Mouse (Mus musculus): ENCODE results near the gene Mbd5. TPM values are rescaled to one million over a fixed set of nuclear protein-coding genes. Genes with fewer than 3 reads are reported as not detected.

Gene Mbd5
- total RNA-seq, 2 experiments from 2014 or later: 117 to 143 TPM

- peak; percentile 79 to 84 for DNase-seq (ENCODE audit: low spot score in 2 of 2)
- intact Hi-C loops (cut with DNase I): loop anchor here (2.0 kb wide), 1 partner anchor 404 kb away; no protein-coding TSS in a partner anchor
These were observed 363.5 kb downstream of the Mbd5 start for GRCm38 (mm10) chr2:49312629-49313447.

- intact Hi-C loops (cut with DNase I): no loop called here
These were observed 384.3 kb downstream of the Mbd5 start for GRCm38 (mm10) chr2:49333594-49333993.

GRCm38 (mm10) chr2:49335267-49335666, 386.0 kb downstream of the Mbd5 start:
- no peak for DNase-seq (ENCODE audit: low spot score in 2 of 2)

More at GRCm38 (mm10) chr2:49333594-49333993, 384.3 kb downstream of the Mbd5 start:
- no peak for DNase-seq (ENCODE audit: low spot score in 2 of 2)

GRCm38 (mm10) chr2:49344287-49344686, 395.0 kb downstream of the Mbd5 start:
- intact Hi-C loops (cut with DNase I): no loop called here
- no peak for DNase-seq (ENCODE audit: low spot score in 2 of 2)

More at GRCm38 (mm10) chr2:49335267-49335666, 386.0 kb downstream of the Mbd5 start:
- intact Hi-C loops (cut with DNase I): no loop called here

GRCm38 (mm10) chr2:49345786-49346185, 396.5 kb downstream of the Mbd5 start:
- intact Hi-C loops (cut with DNase I): no loop called here
- DNase-seq (ENCODE audit: low spot score in 2 of 2): no peak

GRCm38 (mm10) chr2:49349813-49350212, 400.5 kb downstream of the Mbd5 start:
- intact Hi-C loops (cut with DNase I): no loop called here
- DNase-seq (ENCODE audit: low spot score in 2 of 2): no peak

- DNase-seq (ENCODE audit: low spot score in 2 of 2): no peak
- intact Hi-C loops (cut with DNase I): no loop called here
These were observed 401.5 kb downstream of the Mbd5 start for GRCm38 (mm10) chr2:49350852-49351251.

GRCm38 (mm10) chr2:49354066-49354465, 404.8 kb downstream of the Mbd5 start:
- DNase-seq (ENCODE audit: low spot score in 2 of 2): no peak
- intact Hi-C loops (cut with DNase I): no loop called here

- intact Hi-C loops (cut with DNase I): no loop called here
These were observed 406.6 kb downstream of the Mbd5 start for GRCm38 (mm10) chr2:49355867-49356266.

GRCm38 (mm10) chr2:49358128-49358814, 409.0 kb downstream of the Mbd5 start:
- peak; percentile 18 to 22 for DNase-seq (ENCODE audit: low spot score in 2 of 2)
- intact Hi-C loops (cut with DNase I): loop anchor here (2.0 kb wide), 1 partner anchor 377 kb away; no protein-coding TSS in a partner anchor

More at GRCm38 (mm10) chr2:49355867-49356266, 406.6 kb downstream of the Mbd5 start:
- no peak for DNase-seq (ENCODE audit: low spot score in 2 of 2)

GRCm38 (mm10) chr2:49358839-49359520, 409.7 kb downstream of the Mbd5 start:
- DNase-seq (ENCODE audit: low spot score in 2 of 2): peak; percentile 11 to 12
- intact Hi-C loops (cut with DNase I): loop anchor here (2.0 kb wide), 1 partner anchor 376 kb away; no protein-coding TSS in a partner anchor

- intact Hi-C loops (cut with DNase I): loop anchor here (2.0 to 10.0 kb wide), 2 partner anchors 375 to 675 kb away; no protein-coding TSS in a partner anchor
- no peak for DNase-seq (ENCODE audit: low spot score in 2 of 2)
These were observed 410.4 kb downstream of the Mbd5 start for GRCm38 (mm10) chr2:49359706-49360105.

- DNase-seq (ENCODE audit: low spot score in 2 of 2): no peak
- intact Hi-C loops (cut with DNase I): loop anchor here (10.0 kb wide), 1 partner anchor 670 kb away; no protein-coding TSS in a partner anchor
These were observed 415.2 kb downstream of the Mbd5 start for GRCm38 (mm10) chr2:49364546-49364945.

GRCm38 (mm10) chr2:49366878-49367545, 417.7 kb downstream of the Mbd5 start:
- no peak for DNase-seq (ENCODE audit: low spot score in 2 of 2)
- intact Hi-C loops (cut with DNase I): loop anchor here (10.0 kb wide), 1 partner anchor 668 kb away; no protein-coding TSS in a partner anchor

GRCm38 (mm10) chr2:49367546-49367917, 418.2 kb downstream of the Mbd5 start:
- no peak for DNase-seq (ENCODE audit: low spot score in 2 of 2)
- intact Hi-C loops (cut with DNase I): loop anchor here (10.0 kb wide), 1 partner anchor 667 kb away; no protein-coding TSS in a partner anchor

- no peak for DNase-seq (ENCODE audit: low spot score in 2 of 2)
- intact Hi-C loops (cut with DNase I): no loop called here
These were observed 422.3 kb downstream of the Mbd5 start for GRCm38 (mm10) chr2:49371632-49372031.

- intact Hi-C loops (cut with DNase I): no loop called here
- no peak for DNase-seq (ENCODE audit: low spot score in 2 of 2)
These were observed 423.3 kb downstream of the Mbd5 start for GRCm38 (mm10) chr2:49372586-49372985.
